Mouse (Mus musculus): ENCODE data around the gene Cfap54. TPM values are rescaled to one million over a fixed set of nuclear protein-coding genes. Genes with fewer than 3 reads are reported as not detected.

Gene Cfap54
- total RNA-seq, 2 experiments from 2014 or later = 0.31 to 0.59 TPM

DNA sequence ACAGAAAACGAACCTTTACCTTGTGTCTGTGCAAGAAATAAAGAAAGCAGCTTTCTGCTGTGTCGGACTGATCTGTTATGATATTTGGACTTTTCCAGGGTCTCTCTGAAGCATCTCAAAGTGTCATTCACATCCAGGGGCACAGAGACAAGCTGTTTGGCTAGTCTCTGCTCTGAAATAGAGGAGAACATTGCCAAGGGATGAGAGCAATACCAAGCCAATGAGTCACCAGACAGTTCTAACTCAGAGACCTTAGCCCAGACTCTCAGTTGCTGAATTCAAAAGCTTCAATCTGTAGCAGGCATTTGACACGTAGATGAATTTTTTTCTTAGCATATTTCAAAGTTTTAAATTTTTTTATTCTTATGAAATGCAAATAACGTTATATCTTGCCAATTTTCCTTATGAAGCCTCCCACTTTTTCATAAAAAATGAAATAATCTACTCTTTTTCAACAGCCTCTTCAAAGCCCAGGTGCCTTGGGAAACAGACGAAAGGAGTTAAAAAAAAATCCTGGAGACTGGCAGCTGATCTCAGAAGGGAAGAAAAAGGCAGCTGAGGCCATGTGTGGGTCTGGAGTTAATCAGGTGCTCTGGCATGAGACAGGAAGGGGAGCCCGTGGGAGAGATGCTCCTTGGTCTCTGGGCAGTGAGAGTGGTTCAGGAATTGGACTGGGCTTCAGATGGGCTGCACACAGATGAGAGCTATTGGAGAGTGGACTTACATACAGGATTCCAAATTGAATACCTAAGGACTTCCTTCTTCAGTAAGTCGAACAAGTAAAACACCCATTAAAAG is 138.4 kb downstream of the Cfap54 start:
- Histone ChIP-seq H3K27ac (no peak overlapping the region; the same call in 1 of the 2 replicates), H3K4me3 (no peak overlapping the region)
- DNase-seq = no peak
- no peak for TF ChIP-seq CTCF (IDR thresholded peaks at IDR 0.05)
- intact Hi-C loops (cut with DNase I) = no loop called here

DNA sequence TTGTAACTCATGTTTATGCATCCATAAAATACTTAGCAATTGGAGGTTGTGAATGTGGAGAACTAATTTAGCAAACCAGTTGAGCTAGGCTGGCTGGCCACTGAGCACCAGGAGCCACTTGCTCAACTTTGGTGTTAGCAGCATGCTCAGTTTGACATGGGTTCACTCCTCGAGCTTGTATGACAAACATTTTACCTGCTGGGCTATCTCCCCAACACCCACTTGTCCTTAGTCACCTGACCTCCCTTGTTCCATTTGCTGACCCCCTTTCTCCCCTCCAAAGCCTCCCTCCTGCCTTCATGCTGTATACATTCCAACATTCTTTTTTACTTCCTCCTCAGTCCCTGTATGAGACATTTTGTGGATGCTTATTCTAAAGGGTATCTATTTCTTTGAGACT is 139.8 kb downstream of the Cfap54 start:
- H3K27ac ChIP-seq = no peak overlapping the region
- TF ChIP-seq CTCF (IDR thresholded peaks at IDR 0.05) = no peak
- no peak for DNase-seq
- H3K4me3 ChIP-seq = no peak overlapping the region
- intact Hi-C loops (cut with DNase I) = no loop called here

DNA sequence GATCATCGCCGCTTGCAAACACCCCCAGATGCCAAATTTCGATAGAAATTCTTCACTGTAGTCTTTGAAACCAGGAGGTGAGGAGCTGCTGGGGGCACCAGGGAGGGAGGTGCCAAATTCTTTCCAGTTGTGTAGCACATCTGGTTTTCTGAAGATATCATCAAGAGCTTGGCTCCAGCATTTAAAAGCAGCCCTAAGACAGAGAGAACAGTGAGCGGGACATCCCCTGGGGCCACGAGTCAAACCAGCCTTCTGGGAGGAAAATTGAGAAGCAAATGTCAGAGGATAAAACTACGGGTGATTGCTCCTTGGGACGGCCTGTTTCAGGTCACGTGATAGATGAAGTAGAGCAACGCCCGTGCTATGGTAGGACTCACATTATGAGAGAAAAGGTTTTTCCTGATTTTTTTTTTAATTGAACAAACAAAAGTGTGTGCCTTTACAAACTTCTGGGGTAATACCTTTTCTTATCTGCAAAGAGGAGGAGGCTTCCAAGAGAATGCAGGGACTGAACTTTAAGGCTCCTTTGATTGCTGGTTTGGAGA is 143.6 kb downstream of the Cfap54 start:
- intact Hi-C loops (cut with DNase I) = no loop called here
- DNase-seq = peak; percentile 29
- Histone ChIP-seq H3K4me3 (peak overlapping the region; percentile 10; the same call in 1 of the 2 replicates), H3K27ac (peak overlapping the region; percentile 43)
- no peak for TF ChIP-seq CTCF (IDR thresholded peaks at IDR 0.05)

DNA sequence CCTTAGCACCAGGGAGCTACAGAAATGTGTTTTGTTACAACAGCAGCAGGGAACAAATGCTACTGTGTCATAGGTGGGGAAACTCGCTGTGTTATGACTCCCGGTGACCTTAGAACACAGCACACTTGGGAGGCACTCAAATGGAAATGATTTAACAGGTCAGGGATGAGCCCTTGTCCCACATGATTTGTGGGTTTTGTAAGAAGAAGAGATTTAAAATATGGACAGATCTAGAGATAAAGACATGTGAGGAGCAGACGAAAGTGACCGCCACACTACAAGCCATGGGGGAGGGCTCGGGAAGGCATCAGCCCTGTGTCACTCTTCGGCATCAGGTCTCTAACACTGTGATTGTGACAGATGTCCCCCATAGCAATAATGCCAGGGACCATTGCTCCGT is 144.3 kb downstream of the Cfap54 start:
- no peak for TF ChIP-seq CTCF (IDR thresholded peaks at IDR 0.05)
- DNase-seq = no peak
- peak overlapping the region; percentile 10; the same call in 1 of the 2 replicates for H3K4me3 ChIP-seq
- peak overlapping the region; percentile 43 for H3K27ac ChIP-seq
- intact Hi-C loops (cut with DNase I) = no loop called here

DNA sequence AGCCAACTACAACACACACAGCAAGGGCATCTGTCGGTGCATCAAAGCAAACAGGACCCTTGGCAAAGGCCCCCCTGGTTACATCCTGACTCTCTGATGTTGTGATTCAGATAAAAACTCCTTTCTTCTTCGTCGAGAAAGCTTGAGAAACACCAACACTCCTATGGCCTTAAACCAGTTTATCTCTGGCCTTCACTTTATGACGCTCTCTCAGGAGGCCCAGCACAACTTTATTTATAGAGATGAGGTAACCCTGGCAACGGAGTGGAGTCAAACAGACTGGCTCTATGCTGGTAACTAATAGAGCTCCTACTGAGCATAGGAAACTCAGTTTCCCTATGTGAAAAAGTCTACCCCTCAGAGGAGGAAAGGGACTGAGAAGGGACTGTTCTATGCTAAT is 146.9 kb downstream of the Cfap54 start:
- no peak overlapping the region for H3K4me3 ChIP-seq
- intact Hi-C loops (cut with DNase I) = no loop called here
- 0 out of 2 replicates have a peak overlapping the region, but pooled peaks have one; percentile 7 for H3K27ac ChIP-seq
- no peak for DNase-seq
- no peak for TF ChIP-seq CTCF (IDR thresholded peaks at IDR 0.05)

DNA sequence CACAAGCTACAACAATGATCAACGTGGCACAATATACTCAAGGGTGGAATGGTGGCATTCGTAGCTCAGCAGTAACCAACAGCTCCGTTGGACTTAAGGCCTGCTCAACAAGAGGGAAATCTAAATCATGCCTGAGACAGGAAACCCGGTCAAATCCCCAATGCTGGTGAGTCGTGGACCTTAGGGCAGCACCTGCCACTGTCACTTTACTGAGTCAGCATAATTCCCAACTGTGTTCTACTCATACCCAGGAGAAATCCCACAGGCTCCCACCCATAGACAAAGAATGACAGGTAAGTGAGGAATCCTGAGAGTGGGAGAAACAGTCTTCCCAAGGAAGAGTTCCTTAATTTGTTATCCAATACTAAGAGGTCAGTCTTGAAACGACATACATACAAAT is 147.8 kb downstream of the Cfap54 start:
- no peak for TF ChIP-seq CTCF (IDR thresholded peaks at IDR 0.05)
- intact Hi-C loops (cut with DNase I) = no loop called here

DNA sequence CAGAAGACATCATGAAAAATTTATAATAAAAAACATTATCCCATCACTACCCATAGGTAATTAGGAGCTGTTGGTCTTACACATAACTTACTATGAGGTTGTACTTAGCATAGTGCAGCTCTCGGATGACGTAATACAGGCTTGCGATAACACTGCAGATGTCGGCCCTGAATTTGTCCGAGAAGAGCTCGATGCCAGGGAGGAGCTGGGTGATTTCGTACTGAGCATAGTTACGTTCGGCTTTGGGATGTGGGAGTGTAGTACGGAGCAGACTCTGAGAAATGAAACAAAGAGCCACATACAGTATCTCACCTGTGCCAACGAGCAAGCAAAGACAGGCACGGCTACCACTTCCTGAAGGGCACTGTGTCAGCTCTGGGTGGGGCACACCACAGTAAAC is 149.0 kb downstream of the Cfap54 start:
- TF ChIP-seq CTCF (IDR thresholded peaks at IDR 0.05) = no peak
- intact Hi-C loops (cut with DNase I) = no loop called here
- DNase-seq = no peak
- Histone ChIP-seq H3K27ac (no peak overlapping the region), H3K4me3 (no peak overlapping the region)

More for the DNA sequence above, 147.8 kb downstream of the Cfap54 start:
- no peak overlapping the region for H3K4me3 ChIP-seq
- no peak for DNase-seq
- H3K27ac ChIP-seq = no peak overlapping the region

DNA sequence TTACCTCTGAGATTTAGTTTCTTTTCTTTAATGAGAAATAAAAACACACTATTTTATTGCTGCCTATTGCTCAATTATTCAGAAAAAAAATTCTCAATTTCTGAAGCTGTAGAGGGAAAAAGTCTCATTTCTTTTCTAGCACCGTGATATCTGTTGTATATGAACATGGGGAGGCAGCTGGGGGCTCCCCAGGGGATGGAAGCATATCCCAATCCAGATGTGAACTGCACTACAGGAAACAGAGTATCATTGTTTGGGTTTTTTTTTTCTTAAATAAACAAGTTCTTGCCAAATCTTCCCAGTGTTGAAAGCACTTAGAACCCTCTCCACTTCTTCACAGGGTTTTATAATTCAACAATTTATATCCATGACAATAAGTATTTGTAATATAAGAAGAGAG is 151.4 kb downstream of the Cfap54 start:
- H3K4me3 ChIP-seq = no peak overlapping the region
- no peak overlapping the region for H3K27ac ChIP-seq
- no peak for DNase-seq
- no peak for TF ChIP-seq CTCF (IDR thresholded peaks at IDR 0.05)
- intact Hi-C loops (cut with DNase I) = no loop called here

DNA sequence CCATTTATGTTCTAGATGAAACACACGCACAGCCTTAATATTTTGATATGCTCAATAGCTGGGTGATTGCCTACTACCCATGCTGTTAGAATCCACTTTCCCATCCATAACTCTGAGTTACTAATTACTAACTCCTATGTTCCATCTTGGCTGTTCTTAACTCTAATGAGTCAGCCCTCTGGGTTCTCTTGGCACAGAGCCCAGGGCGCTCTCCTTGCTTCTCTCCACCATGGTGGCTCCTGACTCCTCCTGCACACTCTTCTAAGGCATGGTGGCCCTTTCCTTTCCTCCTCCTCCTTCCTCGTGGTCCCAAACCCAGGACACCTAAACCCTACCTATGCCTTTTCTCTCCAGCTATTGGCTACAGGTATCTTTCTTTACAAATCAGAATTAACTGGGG is 153.2 kb downstream of the Cfap54 start:
- DNase-seq = peak; percentile 26
- no peak overlapping the region for H3K4me3 ChIP-seq
- no peak for TF ChIP-seq CTCF (IDR thresholded peaks at IDR 0.05)
- H3K27ac ChIP-seq = no peak overlapping the region
- intact Hi-C loops (cut with DNase I) = no loop called here

DNA sequence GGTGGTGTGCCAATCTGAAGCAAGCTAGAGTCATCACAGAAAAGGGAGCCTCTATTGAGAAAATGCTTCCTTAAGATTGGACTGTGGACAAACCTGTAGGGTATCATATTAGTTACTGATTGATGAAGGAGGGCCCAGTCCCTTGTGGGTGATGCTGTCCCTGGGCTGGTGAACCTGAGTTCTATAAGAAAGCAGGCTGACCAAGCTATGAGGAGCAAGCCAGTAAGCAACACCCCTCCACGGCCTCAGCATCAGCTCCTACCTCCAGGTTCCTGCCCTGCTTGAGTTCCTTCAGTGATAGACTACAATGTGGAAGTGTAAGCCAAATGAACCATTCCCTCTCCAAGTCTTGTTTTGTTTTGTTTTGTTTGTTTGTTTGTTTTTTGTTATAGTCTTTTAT is 162.9 kb downstream of the Cfap54 start:
- no peak for DNase-seq
- Histone ChIP-seq H3K27ac (no peak overlapping the region), H3K4me3 (no peak overlapping the region)
- intact Hi-C loops (cut with DNase I) = no loop called here
- TF ChIP-seq CTCF (IDR thresholded peaks at IDR 0.05) = no peak

DNA sequence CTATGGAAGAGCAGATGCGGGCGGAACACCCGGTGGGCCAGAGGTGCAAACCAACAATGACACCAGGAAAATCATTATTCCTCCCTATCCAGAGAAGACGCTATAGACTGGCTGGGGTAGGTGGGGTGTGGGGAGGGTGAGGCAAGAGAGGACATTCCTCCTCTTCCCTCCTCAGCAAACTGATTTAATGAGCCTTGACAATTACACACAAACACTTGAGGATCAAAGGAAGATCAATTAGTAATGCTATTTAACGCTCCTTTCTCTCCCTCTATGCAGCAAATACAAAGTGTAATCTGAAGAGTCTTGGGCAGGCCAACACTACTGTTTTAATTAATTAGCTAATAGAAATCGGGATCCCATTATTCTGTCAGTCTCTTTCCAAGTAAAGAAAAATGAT is 174.2 kb downstream of the Cfap54 start:
- Histone ChIP-seq H3K4me3 (no peak overlapping the region), H3K27ac (no peak overlapping the region)
- DNase-seq = no peak
- no peak for TF ChIP-seq CTCF (IDR thresholded peaks at IDR 0.05)
- intact Hi-C loops (cut with DNase I) = no loop called here

DNA sequence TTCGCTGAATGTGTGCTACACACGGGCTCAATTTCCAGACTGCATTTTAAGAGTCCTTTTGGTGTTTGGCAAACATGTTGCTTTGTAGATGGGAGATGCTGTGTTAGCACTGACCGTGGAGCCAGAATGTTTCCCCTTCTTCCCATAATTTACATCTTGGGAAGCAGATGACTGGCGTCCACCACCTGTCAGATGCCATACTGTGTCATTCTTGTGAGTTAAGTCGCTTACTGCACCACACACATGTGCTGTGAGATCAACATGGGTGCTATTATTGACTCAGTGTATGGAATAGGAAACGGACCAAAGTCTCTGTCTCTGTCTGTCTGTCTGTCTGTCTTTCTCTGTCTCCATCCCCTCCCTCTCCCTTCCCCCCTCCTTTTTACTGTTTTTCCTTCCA is 193.0 kb downstream of the Cfap54 start:
- no peak overlapping the region for H3K27ac ChIP-seq
- TF ChIP-seq CTCF (IDR thresholded peaks at IDR 0.05) = no peak
- H3K4me3 ChIP-seq = no peak overlapping the region
- no peak for DNase-seq
- intact Hi-C loops (cut with DNase I) = no loop called here

DNA sequence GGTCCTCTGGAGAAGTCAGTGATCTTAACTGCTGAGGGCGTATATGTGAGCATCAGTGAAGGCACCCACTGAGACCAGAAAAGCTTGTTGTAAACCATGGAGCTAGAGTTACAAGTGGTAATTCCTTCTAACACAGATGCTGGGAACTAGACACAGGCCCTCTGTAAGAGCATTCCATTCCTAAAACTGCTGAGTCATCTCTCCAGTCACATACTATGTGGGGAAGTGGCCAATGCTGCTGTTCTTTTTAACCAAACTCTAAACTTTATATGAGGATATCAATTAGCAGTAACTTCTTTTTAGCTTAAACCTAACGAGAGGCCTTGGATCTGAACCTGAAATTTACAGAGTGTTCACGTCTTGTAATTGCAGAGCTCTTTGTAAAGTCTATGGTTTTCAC is 203.4 kb downstream of the Cfap54 start:
- Histone ChIP-seq H3K4me3 (no peak overlapping the region), H3K27ac (no peak overlapping the region)
- intact Hi-C loops (cut with DNase I) = no loop called here
- no peak for DNase-seq
- TF ChIP-seq CTCF (IDR thresholded peaks at IDR 0.05) = no peak

DNA sequence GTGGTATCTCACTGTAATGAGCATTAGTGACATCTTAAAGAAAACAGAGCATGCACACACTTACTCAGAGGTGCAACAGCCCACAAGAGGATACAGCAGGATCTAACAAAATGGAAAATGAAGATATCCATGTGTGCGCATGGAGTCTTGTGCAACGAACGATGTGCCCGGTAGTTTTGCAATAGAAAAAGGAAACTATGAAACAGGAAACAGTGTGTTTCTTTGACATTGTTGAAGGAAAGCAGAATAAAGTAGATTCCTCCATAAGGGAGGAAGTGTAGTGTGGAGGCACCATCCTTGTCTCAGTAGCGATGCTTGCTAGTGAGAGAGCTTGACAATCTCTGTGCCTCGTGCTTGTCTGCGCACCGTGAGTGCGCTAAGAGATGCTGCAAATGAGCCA is 240.4 kb downstream of the Cfap54 start:
- no peak for TF ChIP-seq CTCF (IDR thresholded peaks at IDR 0.05)
- no peak for DNase-seq
- no peak overlapping the region for H3K27ac ChIP-seq

More for the DNA sequence above, 240.4 kb downstream of the Cfap54 start:
- intact Hi-C loops (cut with DNase I) = no loop called here
- no peak overlapping the region for H3K4me3 ChIP-seq
